Mouse (Mus musculus) hindbrain, embryonic 13.5 days (tissue): ENCODE data around the gene Cdkn2d. TPM values are rescaled to one million over a fixed set of nuclear protein-coding genes. Genes with fewer than 3 reads are reported as not detected.
"Not testable (repeated sequence)": the region's sequence is repeated elsewhere in the genome, so short reads cannot be mapped to it uniquely, and the experiment has no call there.

Source experiments
- ATAC-seq: fragments of 200-750 bp; cut with Nextera tagmentation; 2 replicates; pipeline ENCODE4 v1.8.0; 2017; ENCODE audit warnings: moderate TSS enrichment; ENCODE audit not compliant: low FRiP score
- H3K27ac ChIP-seq: fragments of 300-500 bp; sonication (generic); 2 replicates; pipeline ENCODE4 v1.5.1; 2015; ENCODE audit warnings: inconsistent platforms, mild to moderate bottlenecking, moderate library complexity
- H3K27me3 ChIP-seq: fragments of 300-500 bp; sonication (generic); 2 replicates; pipeline ENCODE4 v1.6.1; 2015; ENCODE audit warnings: mild to moderate bottlenecking, inconsistent platforms
- H3K36me3 ChIP-seq: fragments of 300-500 bp; sonication (generic); 2 replicates; pipeline ENCODE4 v1.6.1; 2015; ENCODE audit warnings: mild to moderate bottlenecking, inconsistent platforms
- H3K4me1 ChIP-seq: fragments of 300-500 bp; sonication (generic); replicated peaks from 2 replicates; pipeline ENCODE4 v1.6.1; 2015; ENCODE audit warnings: inconsistent platforms
- H3K4me2 ChIP-seq: fragments of 300-500 bp; sonication (generic); 2 replicates; pipeline ENCODE4 v1.6.1; 2015; ENCODE audit warnings: inconsistent platforms, mild to moderate bottlenecking, moderate library complexity
- H3K4me3 ChIP-seq: fragments of 300-500 bp; sonication (generic); 2 replicates; pipeline ENCODE4 v1.5.1; 2015; ENCODE audit warnings: mild to moderate bottlenecking, inconsistent platforms
- H3K9ac ChIP-seq: fragments of 300-500 bp; sonication (generic); 2 replicates; pipeline ENCODE4 v1.6.1; 2015; ENCODE audit warnings: mild to moderate bottlenecking, inconsistent platforms
- H3K9me3 ChIP-seq: fragments of 300-500 bp; sonication (generic); 2 replicates; pipeline ENCODE4 v1.6.1; 2016; ENCODE audit warnings: inconsistent platforms
- WGBS: fragments of 180-500 bp; shearing (Covaris S2); methylation state at CpG from one replicate; pipeline ENCODE4 v1.1.7; 2015; 5-methylcytosine and 5-hydroxymethylcytosine counted together
- polyA plus RNA-seq: library from polyadenylated mRNA; unstranded; fragments of >200 nt; fragmentation: Nextera tagmentation; extraction: Ambion mirVana; gene quantifications from 2 replicates; pipeline ENCODE4 v1.2.1, GENCODE M21; 2015

Gene Cdkn2d
- polyA plus RNA-seq, 1 experiment from 2014 or later: 89.2 TPM

- ATAC-seq: no peak
- Histone ChIP-seq H3K4me3 (no peak overlapping the region), H3K9me3 (no peaks in the 10 kb centered on the region), H3K27me3 (peaks cover 18% of the 10 kb centered on the region), H3K4me2 (no peak overlapping the region), H3K4me1 (no peaks in the 10 kb centered on the region), H3K36me3 (no peaks in the 10 kb centered on the region), H3K27ac (no peak overlapping the region), H3K9ac (no peak overlapping the region)
- WGBS: 94% methylated on average over 9 of the region's 9 CpGs
Observed at GRCm38 (mm10) chr9:21314367-21315140, 23.3 kb upstream of the Cdkn2d start.

GRCm38 (mm10) chr9:21313394-21313793 lies 22.2 kb upstream of the Cdkn2d start:
- no peaks in the 10 kb centered on the region for H3K4me1 ChIP-seq
- peaks cover 18% of the 10 kb centered on the region for H3K27me3 ChIP-seq
- H3K36me3 ChIP-seq: no peaks in the 10 kb centered on the region
- no peak overlapping the region for H3K4me3 ChIP-seq
- WGBS: 7% methylated on average over 11 of the region's 11 CpGs
- no peaks in the 10 kb centered on the region for H3K9me3 ChIP-seq
- H3K4me2 ChIP-seq: no peak overlapping the region
- H3K27ac ChIP-seq: no peak overlapping the region
- no peak overlapping the region for H3K9ac ChIP-seq
- no peak for ATAC-seq

- peak within 1 kb of the TSS; percentile 29; the same call in 1 of the 2 replicates for H3K9ac ChIP-seq
- peak within 1 kb of the TSS; percentile 39 for H3K4me2 ChIP-seq
- H3K27me3 ChIP-seq: peaks cover 18% of the 10 kb centered on the region
- no peaks in the 10 kb centered on the region for H3K9me3 ChIP-seq
- no peak for ATAC-seq
- WGBS: 10% methylated on average over 35 of the region's 35 CpGs
- H3K4me3 ChIP-seq: peak within 1 kb of the TSS; percentile 25
- H3K36me3 ChIP-seq: no peaks in the 10 kb centered on the region
- no peaks in the 10 kb centered on the region for H3K4me1 ChIP-seq
- H3K27ac ChIP-seq: no peak within 1 kb of the TSS
Observed at GRCm38 (mm10) chr9:21312134-21312533, 20.9 kb upstream of the Cdkn2d start, which contains the start of gene Ap1m2. Gene Ap1m2, minus strand, starts transcription at chr9:21312337.

- no peak for ATAC-seq
- Histone ChIP-seq H3K36me3 (no peaks in the 10 kb centered on the region), H3K4me3 (peak overlapping the region; percentile 25), H3K9ac (peak overlapping the region; percentile 29; the same call in 1 of the 2 replicates), H3K9me3 (no peaks in the 10 kb centered on the region), H3K4me2 (peak overlapping the region; percentile 39), H3K4me1 (no peaks in the 10 kb centered on the region), H3K27me3 (peaks cover 18% of the 10 kb centered on the region), H3K27ac (no peak overlapping the region)
- WGBS: 24% methylated on average over 7 of the region's 7 CpGs
Observed at GRCm38 (mm10) chr9:21311695-21312094, 20.5 kb upstream of the Cdkn2d start.

- 0 out of 2 replicates have a peak, but pooled peaks have one; percentile 21 for ATAC-seq
- H3K9me3 ChIP-seq: no peaks in the 10 kb centered on the region
Observed at GRCm38 (mm10) chr9:21309150-21309741, 18.0 kb upstream of the Cdkn2d start.

GRCm38 (mm10) chr9:21305065-21305464 lies 13.9 kb upstream of the Cdkn2d start:
- no peak for ATAC-seq
- H3K9me3 ChIP-seq: no peaks in the 10 kb centered on the region
- WGBS: 90% methylated on average over 7 of the region's 7 CpGs
- H3K36me3 ChIP-seq: no peaks in the 10 kb centered on the region
- H3K27ac ChIP-seq: no peak overlapping the region
- no peak overlapping the region for H3K4me3 ChIP-seq
- no peak overlapping the region for H3K9ac ChIP-seq
- no peaks in the 10 kb centered on the region; the same call in 1 of the 2 replicates for H3K27me3 ChIP-seq
- no peak overlapping the region for H3K4me2 ChIP-seq
- no peaks in the 10 kb centered on the region for H3K4me1 ChIP-seq

More at GRCm38 (mm10) chr9:21309150-21309741, 18.0 kb upstream of the Cdkn2d start:
- Histone ChIP-seq H3K4me1 (no peaks in the 10 kb centered on the region), H3K4me2 (no peak overlapping the region), H3K4me3 (no peak overlapping the region), H3K27me3 (peaks cover 18% of the 10 kb centered on the region), H3K9ac (no peak overlapping the region), H3K36me3 (no peaks in the 10 kb centered on the region), H3K27ac (no peak overlapping the region)
- WGBS: 71% methylated on average over 15 of the region's 15 CpGs

GRCm38 (mm10) chr9:21299014-21299413 lies 7.8 kb upstream of the Cdkn2d start:
- ATAC-seq: no peak
- Histone ChIP-seq H3K4me1 (no peaks in the 10 kb centered on the region), H3K4me3 (no peak overlapping the region), H3K27me3 (no peaks in the 10 kb centered on the region), H3K9me3 (no peaks in the 10 kb centered on the region), H3K9ac (no peak overlapping the region), H3K27ac (no peak overlapping the region), H3K36me3 (no peaks in the 10 kb centered on the region), H3K4me2 (no peak overlapping the region)
- WGBS: 87% methylated on average over 10 of the region's 10 CpGs

- no peak for ATAC-seq
- H3K4me2 ChIP-seq: no peak overlapping the region
- no peaks in the 10 kb centered on the region for H3K9me3 ChIP-seq
- H3K36me3 ChIP-seq: no peaks in the 10 kb centered on the region
- H3K27me3 ChIP-seq: no peaks in the 10 kb centered on the region
- no peak overlapping the region for H3K9ac ChIP-seq
- no peak overlapping the region for H3K27ac ChIP-seq
- WGBS: 93% methylated on average over 3 of the region's 3 CpGs
- H3K4me3 ChIP-seq: no peak overlapping the region
- H3K4me1 ChIP-seq: peaks cover 27% of the 10 kb centered on the region
Observed at GRCm38 (mm10) chr9:21292271-21292670, 1.1 kb upstream of the Cdkn2d start.

GRCm38 (mm10) chr9:21291868-21292267 lies 661 bp upstream of the Cdkn2d start:
- Histone ChIP-seq H3K4me3 (peak overlapping the region; percentile 68), H3K27ac (peak overlapping the region; percentile 60; the same call in 1 of the 2 replicates), H3K4me2 (peak overlapping the region; percentile 77), H3K4me1 (peaks cover 31% of the 10 kb centered on the region)
- WGBS: 19% methylated on average over 7 of the region's 7 CpGs
- not testable (repeated sequence) for H3K9me3 ChIP-seq, H3K27me3 ChIP-seq, ATAC-seq, H3K9ac ChIP-seq, H3K36me3 ChIP-seq

GRCm38 (mm10) chr9:21290589-21290988 lies 618 bp downstream of the Cdkn2d start:
- H3K36me3 ChIP-seq: 0 out of 2 replicates have a peak, but pooled peaks cover 3% of the 10 kb centered on the region
- H3K4me1 ChIP-seq: peaks cover 38% of the 10 kb centered on the region
- H3K4me3 ChIP-seq: peak overlapping the region; percentile 68
- under 1% methylated on average over 20 of the region's 20 CpGs for WGBS
- H3K27ac ChIP-seq: peak overlapping the region; percentile 88
- peak overlapping the region; percentile 86 for H3K9ac ChIP-seq
- no peaks in the 10 kb centered on the region for H3K27me3 ChIP-seq
- H3K4me2 ChIP-seq: peak overlapping the region; percentile 77
- no peak for ATAC-seq
- H3K9me3 ChIP-seq: no peaks in the 10 kb centered on the region

- Histone ChIP-seq H3K4me3 (peak overlapping the region; percentile 68), H3K4me1 (peaks cover 44% of the 10 kb centered on the region), H3K27ac (0 out of 2 replicates have a peak overlapping the region, but pooled peaks have one; percentile 90), H3K9ac (no peak overlapping the region), H3K9me3 (no peaks in the 10 kb centered on the region), H3K36me3 (peaks cover 15% of the 10 kb centered on the region), H3K27me3 (no peaks in the 10 kb centered on the region), H3K4me2 (peak overlapping the region; percentile 77)
- no peak for ATAC-seq
- WGBS: 90% methylated on average over 2 of the region's 2 CpGs
Observed at GRCm38 (mm10) chr9:21289337-21289671, 1.9 kb downstream of the Cdkn2d start.

- peak overlapping the region; percentile 79; the same call in 1 of the 2 replicates for H3K9ac ChIP-seq
Observed at GRCm38 (mm10) chr9:21288404-21289336, 2.5 kb downstream of the Cdkn2d start.

More at GRCm38 (mm10) chr9:21288404-21289336, 2.5 kb downstream of the Cdkn2d start:
- ATAC-seq: no peak
- H3K9me3 ChIP-seq: no peaks in the 10 kb centered on the region
- peak overlapping the region; percentile 68 for H3K4me3 ChIP-seq
- no peaks in the 10 kb centered on the region for H3K27me3 ChIP-seq
- H3K4me2 ChIP-seq: peak overlapping the region; percentile 77
- peak overlapping the region; percentile 90 for H3K27ac ChIP-seq
- H3K36me3 ChIP-seq: peaks cover 21% of the 10 kb centered on the region
- H3K4me1 ChIP-seq: peaks cover 44% of the 10 kb centered on the region
- WGBS: 81% methylated on average over 13 of the region's 13 CpGs
